Mouse (Mus musculus) liver (tissue): ENCODE results near the gene Zbtb44.

Experiments used
- DNase-seq: peaks from one replicate; pipeline ENCODE4 v3.0.0-alpha.2; 2020; ENCODE audit warnings: mixed read lengths

Gene Zbtb44

DNA sequence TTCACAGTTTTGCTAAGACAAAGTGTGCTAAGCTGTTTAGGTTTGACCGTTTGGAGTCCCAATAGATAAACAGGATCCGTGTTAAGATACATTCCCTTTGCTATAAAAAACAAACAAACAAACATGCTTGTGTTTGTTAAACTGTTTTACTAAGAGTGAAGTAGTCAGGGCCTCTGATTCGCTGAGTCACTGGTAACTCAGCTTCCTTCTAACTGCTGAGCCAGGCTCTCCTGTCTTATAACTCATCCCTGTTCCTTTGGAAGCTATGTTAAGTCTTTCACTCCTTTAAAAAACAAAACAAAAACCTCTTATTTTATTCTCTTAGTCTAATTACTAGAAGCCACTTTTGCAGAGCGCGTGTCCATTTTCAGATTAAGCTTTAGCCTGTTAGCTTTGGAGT is 41.8 kb downstream of the Zbtb44 start:
- DNase-seq: no peak

DNA sequence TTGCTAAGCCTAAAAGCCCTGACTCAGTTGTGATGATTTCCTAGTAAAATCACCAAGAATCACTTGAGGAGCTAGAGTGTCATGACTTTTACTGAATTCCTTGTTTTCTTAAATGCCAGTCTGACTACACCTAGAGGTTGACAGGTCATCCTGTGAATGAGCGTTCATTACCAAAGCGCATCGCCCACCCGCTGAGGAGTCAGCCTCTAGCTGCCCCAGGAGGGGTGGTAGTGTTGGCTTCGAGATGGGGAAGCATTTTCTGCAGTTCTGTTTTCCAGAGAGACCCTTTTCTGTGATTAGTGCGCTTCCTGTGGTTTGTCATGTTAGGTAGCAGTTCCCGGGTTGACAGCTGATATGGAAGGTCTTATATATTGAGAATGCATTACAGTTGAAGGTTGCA is 43.4 kb downstream of the Zbtb44 start:
- no peak for DNase-seq

DNA sequence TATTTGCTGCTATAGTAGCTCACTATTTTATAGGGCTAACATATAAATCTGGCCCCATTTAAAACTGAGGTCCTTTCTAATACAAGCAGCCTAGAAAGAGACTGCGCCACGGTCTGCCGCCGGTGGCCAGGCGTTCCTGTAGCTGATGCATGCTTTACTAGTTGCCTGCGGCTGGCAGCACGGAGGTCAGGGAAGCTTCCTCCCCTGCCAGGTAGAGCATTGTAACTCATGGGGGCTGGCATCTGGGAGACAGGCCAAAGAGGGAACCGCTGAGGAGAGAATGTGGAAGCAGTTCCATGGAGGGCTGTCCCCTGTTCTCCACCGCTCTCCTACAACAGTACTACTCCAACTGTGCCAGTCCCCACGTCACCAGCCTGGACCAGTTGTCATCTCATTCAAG is 44.4 kb downstream of the Zbtb44 start:
- DNase-seq: no peak

DNA sequence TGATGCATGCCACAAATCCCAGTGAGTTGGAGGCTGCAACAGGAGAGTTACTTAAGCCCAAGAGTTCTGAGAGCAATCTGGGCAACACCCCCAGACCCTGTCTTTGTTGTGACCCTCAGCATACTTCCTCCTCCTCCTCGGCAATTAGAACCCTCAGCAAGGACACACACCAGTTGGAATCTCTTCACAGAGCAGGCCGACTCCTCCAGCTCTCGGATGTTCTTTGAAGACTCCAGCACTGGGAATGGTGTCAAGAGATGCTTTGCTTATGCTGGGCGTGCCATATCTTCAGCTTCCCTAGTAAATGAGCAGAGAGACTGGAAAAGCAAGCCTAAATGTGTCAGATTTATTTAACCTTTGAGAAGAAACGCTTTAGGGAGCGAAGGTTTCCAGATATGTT is 50.3 kb downstream of the Zbtb44 start:
- DNase-seq: no peak

DNA sequence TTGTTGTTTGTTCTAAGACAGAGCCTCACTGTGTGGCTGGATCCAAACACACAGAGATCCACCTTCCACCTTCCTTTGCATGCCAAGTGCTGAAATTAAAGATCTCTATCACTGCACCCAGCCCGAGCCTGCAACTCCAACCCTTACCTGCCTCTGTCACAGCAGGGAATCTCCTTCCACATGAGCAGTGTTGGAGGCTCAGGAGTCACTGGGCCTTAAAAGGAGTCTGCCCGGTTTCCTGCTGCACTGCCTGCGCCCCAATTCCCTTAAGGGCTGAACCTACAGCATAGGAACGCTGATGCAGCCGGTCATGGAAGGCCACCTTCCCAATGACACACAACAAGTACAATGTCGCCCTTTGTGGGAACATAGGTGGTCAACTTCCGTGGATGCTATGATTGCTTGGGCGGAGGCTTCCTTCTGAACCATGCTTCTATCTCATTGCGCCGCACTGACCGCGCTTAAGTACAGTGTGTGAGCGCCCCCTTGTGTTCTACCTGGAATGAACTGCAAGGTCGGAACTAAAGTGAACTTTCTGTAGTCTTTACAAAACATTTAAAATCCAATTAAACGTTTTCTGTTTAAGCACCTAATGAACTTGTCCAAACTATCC is 51.7 kb downstream of the Zbtb44 start:
- DNase-seq: peak; percentile 77

DNA sequence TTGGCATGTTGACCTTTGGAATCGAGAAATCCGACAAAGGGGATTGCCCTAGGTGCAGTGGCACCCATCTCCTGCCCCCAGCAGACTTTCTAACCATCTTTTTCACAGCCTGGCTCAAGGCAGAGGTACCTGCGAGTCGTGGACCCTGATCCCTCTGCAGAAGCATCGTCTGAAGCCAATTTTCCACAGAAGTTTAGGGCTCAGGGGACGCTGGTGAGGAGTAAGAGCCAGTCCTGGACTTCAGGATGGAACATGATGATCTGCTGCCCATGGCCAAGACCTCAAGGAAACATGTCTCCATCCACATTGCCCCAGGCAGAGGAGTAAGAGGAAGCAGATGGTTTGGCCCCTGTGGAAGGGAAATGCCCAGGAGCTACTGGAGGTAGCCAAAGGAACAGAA is 52.3 kb downstream of the Zbtb44 start:
- no peak for DNase-seq

DNA sequence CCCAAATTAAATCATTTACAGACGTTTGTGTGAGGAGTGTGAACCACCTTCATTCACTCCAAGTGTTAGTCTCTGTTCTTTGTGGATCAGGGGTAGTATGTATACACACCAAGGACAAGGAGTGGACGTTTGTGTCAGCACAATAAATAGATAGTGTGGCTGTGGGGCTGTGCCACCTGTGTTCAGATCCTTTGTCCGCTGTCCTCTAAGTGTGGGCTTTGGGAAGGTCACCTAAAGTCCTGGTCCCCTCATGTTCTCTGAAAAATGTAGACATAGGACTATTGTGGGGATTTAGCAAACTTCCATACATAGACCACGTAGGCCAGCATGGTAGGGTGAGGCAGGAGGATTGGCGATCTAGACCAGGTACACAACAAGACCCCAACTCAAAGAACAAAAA is 55.1 kb downstream of the Zbtb44 start:
- DNase-seq: no peak

DNA sequence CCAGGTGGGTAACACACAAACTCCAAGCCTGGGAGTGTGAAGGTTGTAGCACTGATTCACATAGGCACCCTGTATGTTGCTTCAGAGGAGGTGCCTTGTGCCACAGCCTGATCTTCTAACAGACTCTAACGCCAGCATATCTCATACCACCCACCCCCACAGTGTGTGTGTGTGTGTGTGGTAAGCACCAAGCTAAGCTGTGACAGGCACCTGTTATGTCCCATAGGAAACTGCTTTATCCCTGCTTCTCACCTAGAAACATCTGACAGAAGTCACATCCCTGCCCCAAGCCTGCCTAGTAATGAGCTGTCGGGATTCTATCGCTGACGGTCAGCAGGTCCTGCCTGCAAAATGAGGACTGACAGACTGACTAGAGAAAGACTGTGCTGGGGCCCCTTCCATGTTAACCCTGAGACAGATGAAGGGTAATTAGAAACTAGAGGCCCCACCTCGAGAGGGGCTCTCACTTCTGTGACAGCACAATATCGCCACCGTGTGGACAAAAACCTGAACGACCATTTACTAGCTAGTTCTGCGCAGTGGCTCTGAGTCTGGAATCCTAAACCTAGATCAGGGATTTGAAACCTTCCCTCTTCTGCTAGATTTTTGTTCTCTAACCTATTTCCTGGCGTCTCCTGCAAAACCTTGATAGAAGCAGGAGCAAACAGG is 55.8 kb downstream of the Zbtb44 start:
- DNase-seq: peak; percentile 72

DNA sequence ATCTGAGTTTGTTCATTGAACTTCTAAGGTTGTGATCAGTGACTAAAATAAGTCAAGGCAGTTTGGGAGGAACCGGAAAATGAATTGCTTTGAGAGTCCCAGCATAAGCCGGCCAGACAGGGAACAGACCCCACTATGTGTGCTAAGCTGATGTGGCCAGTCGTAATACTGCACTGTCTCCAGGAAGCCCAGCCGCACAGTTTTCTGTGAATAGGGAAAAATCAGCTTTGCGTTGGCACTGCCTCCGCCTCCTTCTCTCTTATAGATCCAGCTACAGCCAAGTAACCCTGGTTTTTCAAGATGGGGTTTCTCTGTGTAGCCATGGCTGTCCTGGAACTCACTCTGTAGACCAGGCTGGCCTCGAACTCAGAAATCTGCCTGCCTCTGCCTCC is 56.3 kb downstream of the Zbtb44 start:
- DNase-seq: no peak

DNA sequence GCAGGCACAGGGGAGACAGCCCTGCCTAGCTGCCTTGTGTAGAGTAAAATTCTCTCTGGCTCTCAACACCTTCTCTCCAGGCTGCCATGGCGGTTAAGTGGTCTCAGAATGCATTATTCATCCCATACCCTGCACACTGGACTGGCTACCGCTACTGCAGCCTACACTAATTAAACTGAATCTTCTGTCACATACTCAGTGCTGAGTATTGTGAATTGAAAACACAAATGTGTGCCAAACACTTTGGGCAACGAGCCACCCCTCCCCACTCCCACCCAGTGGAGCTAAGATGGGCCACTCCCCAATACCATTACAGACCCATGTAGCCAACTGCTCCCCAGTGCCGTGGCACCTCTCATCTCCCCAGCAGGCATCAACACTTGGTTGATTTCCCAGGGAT is 57.0 kb downstream of the Zbtb44 start:
- DNase-seq: no peak

DNA sequence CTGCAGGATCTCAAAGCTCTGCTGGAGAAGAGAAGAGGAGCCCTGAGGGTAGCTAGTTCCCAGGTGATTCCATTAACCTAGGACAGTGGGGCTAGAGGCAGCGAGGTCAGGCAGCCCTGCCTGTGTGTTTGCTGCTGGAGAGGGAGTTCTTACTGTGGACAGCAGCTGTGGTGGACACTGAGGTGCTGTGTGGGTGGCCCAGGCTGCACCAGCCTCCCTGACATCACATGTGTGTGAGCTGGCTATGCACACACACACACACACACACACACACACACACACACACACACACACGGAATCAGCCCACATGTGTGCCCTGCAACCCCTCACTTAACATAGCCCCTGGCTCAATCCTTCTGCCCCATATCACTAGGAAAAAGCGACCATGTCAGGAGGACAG is 57.7 kb downstream of the Zbtb44 start:
- no peak for DNase-seq

DNA sequence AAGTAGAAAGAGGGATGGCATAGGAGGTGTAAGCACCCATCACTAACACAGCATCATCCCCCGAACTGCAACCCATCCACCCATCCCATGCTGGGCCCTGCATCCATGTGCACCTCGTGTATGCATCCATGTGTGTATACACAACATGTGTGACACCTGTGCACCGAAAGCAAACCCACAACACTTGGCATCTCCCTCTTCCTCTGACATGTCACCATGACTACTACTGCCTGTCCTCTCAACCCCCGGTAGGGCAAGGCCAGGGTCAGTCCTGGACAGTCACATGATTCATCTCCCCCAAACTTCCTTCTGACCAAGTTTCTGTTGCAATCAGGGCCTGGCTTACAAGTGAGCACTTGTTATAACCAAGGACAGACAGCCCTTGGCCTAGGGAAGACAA is 58.4 kb downstream of the Zbtb44 start:
- DNase-seq: no peak

DNA sequence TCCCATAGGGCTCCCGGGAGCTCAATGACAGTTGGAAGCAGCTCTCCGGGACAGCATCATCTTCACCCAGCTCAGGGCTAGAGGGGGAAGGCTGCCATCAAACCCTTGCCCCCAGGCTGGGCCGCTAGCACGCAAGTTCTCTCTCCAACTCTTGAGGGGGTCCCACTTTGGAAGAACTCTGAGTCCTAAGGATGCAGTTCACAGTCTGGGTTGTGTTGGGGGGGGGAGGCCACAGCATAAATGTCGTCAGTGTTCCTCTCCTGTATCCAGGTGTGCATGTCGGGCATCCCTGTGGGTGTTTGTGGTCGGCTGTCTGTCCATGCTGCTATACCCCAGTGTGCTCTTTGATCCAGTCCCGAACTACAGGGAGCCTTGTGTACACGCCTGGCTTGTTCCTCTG is 59.1 kb downstream of the Zbtb44 start:
- DNase-seq: no peak

DNA sequence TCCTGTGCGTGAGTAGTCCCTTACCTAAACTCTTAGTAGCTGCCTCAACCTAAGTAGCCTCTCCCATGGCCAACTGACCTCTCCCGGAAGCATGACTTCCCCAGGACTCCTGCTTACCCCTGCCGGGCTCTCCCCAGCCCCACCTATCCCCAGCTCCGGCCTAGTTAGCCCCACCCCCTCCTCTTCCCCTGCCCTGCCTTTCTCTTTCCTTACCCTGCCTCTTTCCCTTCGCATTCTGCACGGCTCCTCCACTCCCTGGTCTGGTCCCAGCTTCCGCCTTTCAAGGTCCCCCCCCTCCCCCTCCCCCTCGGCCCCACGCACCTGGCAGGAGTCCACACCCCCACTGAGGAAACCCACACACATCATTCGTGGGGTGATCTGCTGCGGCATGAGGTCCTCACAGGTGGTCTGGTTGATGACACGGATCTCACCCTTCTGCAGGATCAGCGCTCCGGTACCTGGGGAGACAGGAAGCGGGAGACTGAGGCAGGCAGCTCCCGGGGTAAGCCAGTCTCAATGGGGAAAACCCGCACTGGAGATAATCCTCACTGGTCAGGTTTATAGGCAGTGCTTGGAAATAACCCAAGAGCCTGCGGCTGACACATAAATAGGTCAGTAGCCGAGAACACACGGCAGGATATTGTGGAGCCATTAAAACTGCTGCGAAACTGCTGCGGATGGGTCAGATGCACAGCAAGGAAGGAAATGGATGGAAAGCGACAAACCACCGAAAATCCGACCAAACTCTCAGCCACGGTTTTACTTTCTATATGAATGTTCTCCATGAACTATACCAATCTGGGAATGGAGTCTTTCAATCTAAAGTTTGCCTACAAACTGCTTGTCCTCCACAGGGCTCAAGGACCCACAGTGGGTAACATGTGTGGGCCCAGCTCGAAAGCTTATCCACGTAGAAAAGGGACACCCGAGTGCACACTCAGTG is 59.9 kb downstream of the Zbtb44 start:
- DNase-seq: no peak

DNA sequence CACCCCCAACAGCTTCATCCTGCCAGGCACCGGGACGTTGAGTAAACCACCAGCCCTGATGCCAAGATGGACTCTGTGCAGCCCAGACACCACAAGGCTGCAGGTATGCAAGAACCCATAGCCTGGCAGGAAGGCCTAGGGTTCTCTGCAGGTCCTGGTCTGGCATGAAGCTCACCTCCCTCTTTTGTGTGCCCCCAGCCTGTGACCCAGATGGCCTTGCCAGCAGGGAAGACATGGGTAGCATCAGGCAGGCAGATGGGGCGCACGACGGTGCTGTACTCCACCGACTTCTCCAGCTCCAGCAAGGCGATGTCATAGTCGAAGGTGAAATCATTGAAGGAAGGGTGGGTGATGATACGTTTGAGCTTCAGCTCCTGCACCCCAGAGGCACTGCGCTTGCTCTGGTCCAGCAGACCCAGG is 60.7 kb downstream of the Zbtb44 start:
- DNase-seq: no peak

DNA sequence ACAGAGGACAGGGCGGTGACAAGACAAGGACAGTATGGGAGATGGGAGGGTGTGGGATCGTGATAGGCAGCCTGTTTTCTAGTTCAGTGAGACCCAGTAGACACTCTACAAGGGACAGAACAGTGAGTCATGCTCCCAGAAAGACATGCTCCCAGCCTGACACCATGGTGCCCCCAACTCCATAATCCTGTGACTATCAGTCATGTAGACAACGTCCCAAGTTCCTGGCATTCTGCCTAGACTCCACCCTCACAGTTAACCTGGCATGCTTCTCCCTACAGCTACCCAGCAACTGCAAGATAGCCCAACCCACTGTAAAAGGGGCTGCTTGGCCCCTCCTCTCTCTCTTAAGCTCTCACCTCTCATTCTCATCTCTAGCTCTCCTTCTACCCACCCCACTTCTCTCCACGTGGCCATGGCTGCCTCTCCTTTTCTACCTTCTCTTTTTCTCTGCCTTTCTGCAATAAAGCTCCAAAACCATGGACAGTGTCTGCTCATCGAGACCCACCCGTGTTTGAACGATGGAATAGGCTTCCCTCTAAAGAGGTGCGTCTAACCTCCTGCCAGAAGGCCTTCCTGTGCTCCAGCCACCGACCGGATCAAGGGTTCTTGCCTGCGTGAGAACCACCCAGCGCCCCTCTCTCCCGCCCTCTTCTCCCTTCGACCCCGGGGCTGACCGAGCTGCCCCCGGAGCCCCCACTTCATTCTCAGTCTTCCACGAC is 61.8 kb downstream of the Zbtb44 start:
- DNase-seq: no peak

DNA sequence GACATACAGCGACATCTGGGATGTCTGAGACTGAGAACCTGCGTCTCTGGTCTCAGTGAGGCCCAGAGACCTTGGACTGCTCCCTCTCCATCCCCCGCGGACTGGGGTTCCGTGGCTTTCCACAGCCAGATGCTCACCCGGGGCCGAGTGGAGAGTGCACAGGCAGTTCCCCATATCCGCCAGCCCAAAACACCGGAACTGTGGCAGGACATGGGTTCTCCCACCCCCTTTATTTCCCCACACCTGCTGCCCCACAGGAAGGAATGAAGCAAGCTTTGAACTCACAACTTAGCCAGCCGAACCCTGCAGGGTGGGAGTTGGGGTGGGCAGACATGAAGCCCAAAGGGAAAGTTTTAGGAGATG is 62.4 kb downstream of the Zbtb44 start:
- DNase-seq: no peak

DNA sequence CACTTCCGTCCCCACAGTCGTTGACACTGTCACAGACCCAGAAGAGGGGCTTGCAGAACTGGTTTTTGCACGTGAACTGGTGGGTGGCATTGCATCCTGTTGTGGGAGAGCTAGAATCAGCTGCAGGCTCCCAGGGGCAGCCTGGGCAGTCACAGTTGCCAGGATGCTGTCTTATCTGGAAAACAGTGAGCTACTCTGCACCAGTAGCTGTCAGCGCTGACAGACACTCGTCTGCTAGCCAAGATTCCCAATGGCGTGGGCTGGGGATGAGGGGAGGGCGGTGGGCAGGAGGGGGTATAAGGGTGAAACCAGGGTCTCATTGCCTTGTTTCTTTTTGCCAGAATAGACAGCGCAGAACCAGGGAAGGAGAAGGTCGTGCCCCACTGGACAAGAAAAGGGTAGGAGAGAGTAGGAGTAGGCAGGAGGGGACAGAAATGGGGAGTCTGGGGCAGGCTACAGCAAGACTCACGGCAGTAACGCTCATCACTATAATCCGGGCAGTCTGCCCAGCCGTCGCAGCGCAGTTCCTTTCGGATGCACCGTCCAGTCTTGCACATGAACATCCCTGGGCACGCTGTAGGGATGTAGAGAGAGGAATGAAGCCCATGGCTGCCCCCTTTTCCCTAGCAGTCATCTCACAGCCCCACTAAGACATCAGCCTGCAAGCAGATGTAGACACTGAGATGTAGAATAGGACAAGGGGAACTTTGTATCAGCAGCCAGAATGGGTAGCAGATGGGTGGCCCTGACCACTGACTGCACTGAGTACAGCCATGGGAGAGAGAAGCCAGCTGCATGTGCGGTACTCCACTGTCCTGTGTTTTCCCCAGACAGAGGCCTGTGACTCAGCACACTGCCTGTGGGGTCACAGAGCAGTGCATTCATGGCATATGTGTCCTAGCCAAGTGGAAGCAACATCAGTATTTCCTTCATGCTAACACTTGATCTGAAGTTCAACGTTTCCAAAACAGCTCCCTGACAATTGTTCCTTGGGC is 66.9 kb downstream of the Zbtb44 start:
- no peak for DNase-seq

DNA sequence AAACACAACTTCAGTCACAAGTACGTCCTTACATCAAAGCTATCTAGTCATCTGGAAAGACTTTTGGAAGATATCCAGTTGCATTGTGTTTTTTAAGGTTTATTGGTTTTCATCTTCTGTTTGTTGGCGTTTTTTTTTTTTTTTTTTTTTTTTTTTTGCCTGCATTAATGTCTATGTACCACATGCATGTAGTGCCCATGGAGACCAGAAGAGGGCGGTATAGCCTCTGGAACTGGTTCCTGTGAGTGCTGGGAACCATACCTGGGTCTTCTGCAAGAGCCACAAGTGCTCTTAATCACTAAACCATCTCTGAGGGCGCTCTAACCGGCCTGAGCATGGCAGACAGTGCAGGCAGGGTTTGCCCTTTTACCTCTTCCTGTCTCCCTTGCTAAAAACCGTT is 67.7 kb downstream of the Zbtb44 start:
- no peak for DNase-seq

DNA sequence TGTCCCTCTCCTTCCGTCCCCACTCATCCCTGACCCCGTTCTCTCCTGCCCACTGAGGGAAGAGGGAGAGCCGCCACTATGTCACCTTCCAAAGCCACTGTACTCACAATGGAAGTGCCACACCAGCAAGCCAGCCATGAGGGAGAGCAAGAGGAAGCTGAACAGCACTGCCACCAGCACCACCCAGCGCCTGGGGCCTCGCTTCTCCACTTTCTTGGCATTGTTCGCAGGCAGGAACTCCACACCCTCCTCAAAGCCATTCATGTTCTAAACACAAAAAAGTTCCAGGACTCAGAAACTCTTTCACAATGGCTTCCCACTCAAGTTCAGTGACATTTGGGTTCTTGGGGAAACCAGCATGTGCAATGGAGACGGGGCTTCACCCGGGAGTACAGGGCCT is 78.0 kb downstream of the Zbtb44 start:
- no peak for DNase-seq

DNA sequence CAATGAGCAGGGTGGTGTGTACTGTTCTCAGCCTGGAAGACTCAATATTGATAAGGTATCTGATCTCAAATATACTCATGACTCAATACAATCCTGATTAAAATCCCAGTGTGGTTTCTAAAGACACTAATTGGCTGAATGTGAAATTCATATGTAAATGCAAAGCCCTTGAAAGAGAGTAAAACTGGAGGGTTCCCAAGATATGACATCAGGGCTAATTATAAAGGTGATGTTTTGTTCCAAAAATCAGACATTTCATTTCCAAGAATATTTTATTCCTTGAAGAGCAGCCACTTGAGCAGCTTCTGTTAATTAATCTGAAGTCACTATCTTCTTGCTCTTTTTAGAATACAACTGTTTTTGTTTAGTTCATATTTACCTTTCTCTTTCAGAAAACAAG is 85.1 kb downstream of the Zbtb44 start:
- DNase-seq: no peak

DNA sequence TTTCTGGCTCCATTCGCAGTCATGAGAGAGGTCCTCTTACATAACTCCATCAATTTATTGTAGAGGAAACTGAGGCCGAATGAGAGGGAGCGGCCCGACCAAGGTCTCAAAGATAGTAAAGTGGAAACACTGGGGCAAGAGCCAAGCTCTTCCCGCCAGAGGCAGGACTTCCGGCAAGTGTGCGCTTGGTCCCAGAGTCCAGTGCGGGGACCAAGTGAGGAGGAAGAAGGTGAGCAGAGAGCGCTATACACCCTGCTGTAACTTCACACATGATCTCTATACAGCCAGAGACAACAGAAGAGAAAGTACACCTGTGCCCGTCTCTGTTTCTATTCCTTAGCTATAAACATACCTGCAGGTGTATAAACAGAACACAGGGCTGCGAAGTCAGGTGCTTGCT is 86.6 kb downstream of the Zbtb44 start:
- DNase-seq: no peak
